In genomic region chr16:94526344-94527151, GRCm38 (mm10) we compare ENCODE assay signal across 8 mouse cellular contexts. TPM values are rescaled to one million over a fixed set of nuclear protein-coding genes. Genes with fewer than 3 reads are reported as not detected.
A peak's percentile ranks its signal among the peaks of the same experiment; 100 is the strongest.
DNase-seq lines count a peak whose midpoint lies in the region; ATAC-seq lines count a peak whose summit lies in the region.

Gene Vps26c, minus strand, starts transcription at chr16:94526830.

- no peaks in the 10 kb centered on the region for H3K36me3 ChIP-seq in intestine, embryonic 14.5 days (ENCODE audit: control insufficient read depth, insufficient read depth, low read length)

- peak; percentile 91 for ATAC-seq in intestine, embryonic 14.5 days (replicated peaks; ENCODE audit: low FRiP score, low TSS enrichment, low read depth)

- H3K4me2 ChIP-seq in intestine, embryonic 14.5 days (ENCODE audit: low read length): peak within 1 kb of the TSS; percentile 82

- intact Hi-C loops in left cerebral cortex, postnatal 14 days (cut with DNase I): loop anchor here (1.0 to 5.0 kb wide), 3 partner anchors 43 to 91 kb away; no protein-coding TSS in a partner anchor

- H3K4me1 ChIP-seq in intestine, embryonic 14.5 days (replicated peaks; ENCODE audit: control insufficient read depth, insufficient read depth, low read length): peaks cover 23% of the 10 kb centered on the region

- WGBS in intestine, embryonic 14.5 days: under 1% methylated on average over 92 of the region's 93 CpGs

- peak within 1 kb of the TSS; percentile 67 for H3K9ac ChIP-seq in intestine, embryonic 14.5 days (ENCODE audit: low read length)

- no peaks in the 10 kb centered on the region for H3K9me3 ChIP-seq in intestine, embryonic 14.5 days (ENCODE audit: control insufficient read depth, low read length)

- H3K27me3 ChIP-seq in intestine, embryonic 14.5 days (replicated peaks; ENCODE audit: control insufficient read depth, insufficient read depth, low read length): no peaks in the 10 kb centered on the region

- H3K27ac ChIP-seq in intestine, embryonic 14.5 days (ENCODE audit: low read depth): peak within 1 kb of the TSS; percentile 97

- peak within 1 kb of the TSS; percentile 93 for H3K4me3 ChIP-seq in intestine, embryonic 14.5 days (ENCODE audit: low read depth, low read length)

- DNase-seq in adrenal gland, adult 18-20 months (ENCODE audit: low spot score in 2 of 2): peak; percentile 95 to 96
- peak; percentile 99 for DNase-seq in embryo, embryonic 11 days
- peak; percentile 98 for DNase-seq in gastrocnemius, postnatal 25 days
- peak; percentile 98 for DNase-seq in intestine, embryonic 14.5 days (ENCODE audit: low spot score)
- peak; percentile 96 to 97 for DNase-seq in left cerebral cortex, postnatal 14 days (ENCODE audit: low spot score in 2 of 2)
- DNase-seq in mesoderm, embryonic 11.5 days (ENCODE audit: low read depth, low spot score): peak; percentile 99
- DNase-seq in right cerebral cortex, postnatal 36 days (ENCODE audit: low spot score in 2 of 2): peak; percentile 94 to 96
- DNase-seq in yolk sac, embryonic 10.5 days (ENCODE audit: low spot score): peak; percentile 97

RNA-seq across cellular contexts. Expression of gene Vps26c, which starts in this region (rescaled TPM):
- total RNA-seq in adrenal gland, adult 18-20 months (2021): 10 to 100 TPM; 54.0 to 54.3 TPM
- 10 to 100 TPM in 1 of 2 experiments, 1 to 10 TPM in 1; 9.4 to 10.3 TPM for total RNA-seq in gastrocnemius, postnatal 25 days (2021)
- 52.5 and 57.6 TPM in 2 replicates for polyA plus RNA-seq in intestine, embryonic 14.5 days (2014; fragmentation: Nextera tagmentation; extraction: Ambion mirVana)
- 10 to 100 TPM; 28.4 to 31.0 TPM for total RNA-seq in left cerebral cortex, postnatal 14 days (2021)

Comparison
In these comparisons a context has a peak if more than half of its experiments do, and no peak if none do; other contexts are left out.
1. Peak in every context shown above with its lines: DNase-seq, ATAC-seq, H3K4me3 ChIP-seq and H3K27ac ChIP-seq.